In the genomic region with DNA sequence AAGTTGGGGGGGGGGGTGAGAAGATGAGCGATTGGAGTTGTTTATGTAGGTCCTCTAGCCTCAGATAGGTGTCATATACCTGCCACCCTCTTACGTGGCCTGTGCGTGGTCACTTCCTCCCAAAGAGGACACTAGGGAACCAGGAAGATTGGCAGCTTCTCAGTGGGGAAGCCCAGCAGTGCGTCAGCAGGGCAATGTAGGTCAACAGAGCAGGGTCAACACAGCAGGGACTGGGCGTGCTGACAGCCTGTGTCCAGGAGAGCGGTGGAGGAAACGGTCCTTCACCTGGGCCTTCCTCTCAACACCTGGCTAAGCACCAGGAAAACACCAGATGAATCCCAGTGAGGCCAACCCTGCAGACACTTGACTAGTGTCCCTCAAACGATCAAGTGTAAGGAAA, we compare ENCODE assay signal across 11 mouse cellular contexts.
DNase-seq lines count a peak whose midpoint lies in the region; ATAC-seq and TF ChIP-seq lines count a peak whose summit lies in the region.
"Had no signal": no experiment of that assay in that cellular context is flagged by ENCODE, and none has a peak within 500 bp of the region (broad histone marks: within the 10 kb centered on the region; RNA-seq: fewer than 3 reads in every experiment).

No protein-coding gene starts in this region.

- no peak for TF ChIP-seq CTCF in kidney, postnatal 0 days (IDR thresholded peaks at IDR 0.05; ENCODE audit: low read depth)

- ATAC-seq in kidney, postnatal 0 days (replicated peaks; ENCODE audit: low FRiP score, low read depth): peak; percentile 40; the same call in 1 of the 2 replicates
- ATAC-seq in erythroid progenitor cell, adult 5-6 weeks (replicated peaks; ENCODE audit: low FRiP score, poor library complexity, severe bottlenecking): no peak

- H3K36me3 ChIP-seq in kidney, postnatal 0 days (ENCODE audit: insufficient read depth, low read length): no peaks in the 10 kb centered on the region
- H3K36me3 ChIP-seq: G1E; heart, embryonic 15.5 days; midbrain, embryonic 12.5 days had no signal

- H3K4me1 ChIP-seq in kidney, postnatal 0 days (replicated peaks; ENCODE audit: insufficient read depth, low read length): 0 out of 2 replicates have a peak, but pooled peaks cover 7% of the 10 kb centered on the region
- H3K4me1 ChIP-seq: heart, embryonic 15.5 days; midbrain, embryonic 12.5 days had no signal

- no peak overlapping the region for H3K27ac ChIP-seq in kidney, postnatal 0 days
- H3K27ac ChIP-seq: heart, embryonic 15.5 days; midbrain, embryonic 12.5 days had no signal

- H3K9me3 ChIP-seq in kidney, postnatal 0 days (replicated peaks; ENCODE audit: low read length): no peaks in the 10 kb centered on the region
- H3K9me3 ChIP-seq: heart, embryonic 15.5 days; midbrain, embryonic 12.5 days had no signal

- DNase-seq in adrenal gland, adult (ENCODE audit: inconsistent age in 2 of 2, low spot score in 1 of 2): peak; percentile 63 to 74
- DNase-seq in adrenal gland, postnatal 4 days (ENCODE audit: low spot score in 2 of 2): no peak
- peak; percentile 8 for DNase-seq in Muller cell, postnatal 12 days (ENCODE audit: inconsistent ontology term)
- DNase-seq in kidney, postnatal 0 days (ENCODE audit: low spot score): no peak
- peak; percentile 77 to 87 for DNase-seq in lung, adult 18-20 months
- no peak for DNase-seq in left cerebral cortex, adult 18-20 months (ENCODE audit: low spot score in 2 of 2)
- no peak for DNase-seq in c-Kit-positive CD71-positive TER-119-positive erythroid progenitor cells, embryonic 14.5 days (ENCODE audit: low spot score)

- no peak overlapping the region for H3K4me2 ChIP-seq in kidney, postnatal 0 days (ENCODE audit: low read length)
- H3K4me2 ChIP-seq: heart, embryonic 15.5 days; midbrain, embryonic 12.5 days had no signal

- H3K9ac ChIP-seq in kidney, postnatal 0 days (ENCODE audit: low read depth, low read length): no peak overlapping the region
- H3K9ac ChIP-seq: heart, embryonic 15.5 days; midbrain, embryonic 12.5 days had no signal

- H3K27me3 ChIP-seq in kidney, postnatal 0 days (ENCODE audit: insufficient read depth, low read length): no peaks in the 10 kb centered on the region
- H3K27me3 ChIP-seq: heart, embryonic 15.5 days; midbrain, embryonic 12.5 days had no signal

- H3K4me3 ChIP-seq in kidney, postnatal 0 days (replicated peaks; ENCODE audit: low read depth, low read length): no peak overlapping the region
- H3K4me3 ChIP-seq: heart, embryonic 15.5 days; midbrain, embryonic 12.5 days had no signal

- 21% methylated on average over 8 of the region's 8 CpGs for WGBS in kidney, postnatal 0 days

Comparison
In these comparisons a context has a peak if more than half of its experiments do, and no peak if none do; other contexts are left out.
1. DNase-seq: peak in adrenal gland, adult (2 of 2), Muller cell, postnatal 12 days (single experiment) and lung, adult 18-20 months (2 of 2); none in adrenal gland, postnatal 4 days (0 of 2), kidney, postnatal 0 days (single experiment), left cerebral cortex, adult 18-20 months (0 of 2) and c-Kit-positive CD71-positive TER-119-positive erythroid progenitor cells, embryonic 14.5 days (single experiment).